Mouse (Mus musculus) kidney, postnatal 4 days (tissue): ENCODE data around the gene Slc4a1.
"Not testable (repeated sequence)": the region's sequence is repeated elsewhere in the genome, so short reads cannot be mapped to it uniquely, and the experiment has no call there.

ENCODE experiments used
- DNase-seq, 2 experiments: peaks; one replicate each; pipeline ENCODE4 v3.0.0; 2021; ENCODE audit warnings: mixed read lengths in 2 of 2

Slc4a1 gene

DNA sequence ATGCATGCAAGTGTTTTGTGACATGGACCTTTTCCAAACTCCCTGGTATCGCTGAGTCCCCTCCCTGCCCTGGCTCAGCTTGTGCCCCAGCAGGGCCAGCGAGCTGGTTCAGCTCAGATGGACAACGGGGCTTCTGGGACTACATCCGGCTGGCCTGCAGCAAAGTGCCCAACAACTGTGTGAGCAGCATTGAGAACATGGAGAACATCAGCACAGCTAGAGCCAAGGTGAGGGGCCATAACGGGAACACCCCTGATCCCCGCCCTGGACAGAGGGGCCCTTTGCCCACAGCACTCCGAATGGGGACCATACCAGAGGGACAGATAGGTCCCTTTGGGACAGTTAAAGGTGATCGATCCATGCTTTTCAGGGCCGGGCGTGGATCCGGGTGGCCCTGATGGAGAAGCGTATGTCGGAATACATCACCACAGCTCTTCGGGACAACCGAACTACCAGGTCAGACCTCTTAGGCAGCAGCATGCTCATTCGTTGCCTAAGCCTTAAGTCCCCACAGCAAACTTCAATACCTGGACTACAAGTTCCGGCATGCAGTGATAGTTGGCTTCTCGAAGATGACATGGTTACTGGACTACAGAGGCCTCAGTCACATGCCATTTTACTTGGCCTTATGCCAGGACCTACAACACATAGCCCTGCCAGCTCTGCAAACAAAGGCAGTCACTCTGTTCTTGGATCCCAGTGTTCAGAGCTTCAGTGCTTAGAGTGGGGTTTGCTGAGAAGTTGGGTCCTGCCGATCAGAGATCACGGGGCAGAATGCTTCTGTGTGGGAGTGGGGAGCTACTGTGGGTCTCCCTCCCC, 32.2 kb upstream of the Slc4a1 start:
- DNase-seq: peak in 1 of 2 experiments; percentile 39

DNA sequence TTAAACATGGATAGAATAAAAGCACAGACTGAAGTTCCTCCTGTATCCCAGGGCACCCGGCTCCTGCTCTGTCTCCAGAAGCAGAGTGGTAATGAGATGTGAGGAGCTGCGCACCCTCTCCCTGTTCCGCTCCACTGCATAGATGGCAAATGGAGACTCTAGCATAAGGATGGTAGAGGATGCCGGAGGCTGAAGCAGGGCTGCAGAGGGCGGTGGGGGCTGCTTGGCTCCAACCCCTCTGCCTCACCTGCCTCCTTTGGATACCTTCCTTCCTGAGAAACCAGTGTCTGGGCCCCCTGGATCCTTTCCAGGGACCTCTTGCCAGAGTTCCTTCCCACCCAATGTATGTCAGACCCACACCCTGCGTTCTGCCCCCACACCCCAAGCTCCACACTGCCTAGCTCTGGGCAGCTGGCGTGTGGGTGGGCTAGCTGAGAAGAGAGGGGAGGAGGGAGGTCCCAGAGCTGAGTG, 30.7 kb upstream of the Slc4a1 start:
- no peak for DNase-seq

DNA sequence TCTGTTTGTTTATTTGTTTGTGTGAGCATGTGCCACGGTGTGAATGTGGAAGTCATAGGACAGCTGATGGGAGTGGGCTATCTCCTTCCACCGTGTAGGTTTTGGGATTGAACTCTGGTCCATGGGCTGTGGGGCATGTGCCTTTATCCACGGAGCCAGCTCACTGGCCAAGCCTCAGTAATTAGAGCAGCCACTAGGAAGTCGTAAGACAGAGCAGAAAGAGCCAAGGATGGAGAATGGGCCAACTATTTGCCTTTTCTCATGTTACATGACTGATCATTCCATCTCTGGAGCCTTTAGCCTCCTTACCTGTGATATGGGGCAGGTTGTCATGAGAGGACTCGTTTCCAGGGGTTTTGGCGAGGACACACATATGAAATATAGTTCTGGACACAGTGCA, 30.3 kb upstream of the Slc4a1 start:
- no peak for DNase-seq

DNA sequence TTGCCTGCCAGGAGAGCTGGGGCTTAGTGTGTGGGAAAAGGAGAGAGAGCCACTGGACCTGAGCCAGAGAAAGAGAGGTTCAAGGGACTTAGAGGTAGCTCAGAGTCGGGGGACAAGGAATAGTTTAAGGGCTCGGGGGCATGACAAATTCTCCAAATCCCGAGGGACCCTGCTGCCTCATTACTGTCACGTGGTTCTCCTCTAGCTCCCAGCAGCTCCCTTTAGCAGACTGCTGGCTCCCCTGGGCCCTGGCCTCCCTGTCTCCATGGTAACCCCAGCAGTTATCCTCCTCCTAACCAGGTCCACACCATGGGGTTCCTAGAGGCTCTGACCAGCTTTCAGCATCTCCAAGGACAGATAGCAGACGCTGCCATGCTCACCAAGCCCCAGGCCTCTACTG, 29.2 kb upstream of the Slc4a1 start:
- DNase-seq: no peak

DNA sequence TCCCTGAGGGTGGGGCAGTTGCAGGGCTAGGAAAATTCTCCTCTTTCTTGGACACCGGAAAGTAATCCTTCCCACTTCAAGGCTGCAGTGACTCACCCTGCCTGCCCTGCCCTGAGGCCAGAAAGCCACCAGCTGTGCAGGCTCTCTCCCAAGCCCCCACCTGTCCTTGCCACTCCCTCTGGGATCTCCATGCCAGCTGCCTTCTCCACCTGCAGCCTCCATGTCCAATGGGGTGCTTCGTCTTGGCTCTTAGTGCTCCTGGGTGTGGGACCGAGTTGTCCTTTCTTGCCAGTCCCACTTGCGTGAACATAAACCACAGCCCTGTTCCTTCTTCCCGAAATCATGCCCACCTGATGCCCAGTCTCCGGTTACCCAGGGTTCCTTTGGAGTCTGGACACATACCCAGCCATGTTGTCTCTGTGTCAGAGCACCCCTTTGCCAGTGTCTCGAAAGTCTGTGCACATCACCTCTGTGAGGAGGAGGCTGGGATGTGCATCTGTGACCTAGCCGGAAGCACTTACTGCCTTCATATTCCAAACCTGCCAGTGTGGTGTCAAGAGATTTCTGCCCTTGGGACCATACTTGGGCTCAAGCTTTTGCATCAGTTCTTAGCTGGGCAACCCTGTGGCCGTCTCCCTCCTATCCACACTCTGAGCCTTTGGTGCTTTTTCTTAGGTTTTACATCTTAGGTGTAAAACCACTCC, 28.6 kb upstream of the Slc4a1 start:
- DNase-seq: no peak

DNA sequence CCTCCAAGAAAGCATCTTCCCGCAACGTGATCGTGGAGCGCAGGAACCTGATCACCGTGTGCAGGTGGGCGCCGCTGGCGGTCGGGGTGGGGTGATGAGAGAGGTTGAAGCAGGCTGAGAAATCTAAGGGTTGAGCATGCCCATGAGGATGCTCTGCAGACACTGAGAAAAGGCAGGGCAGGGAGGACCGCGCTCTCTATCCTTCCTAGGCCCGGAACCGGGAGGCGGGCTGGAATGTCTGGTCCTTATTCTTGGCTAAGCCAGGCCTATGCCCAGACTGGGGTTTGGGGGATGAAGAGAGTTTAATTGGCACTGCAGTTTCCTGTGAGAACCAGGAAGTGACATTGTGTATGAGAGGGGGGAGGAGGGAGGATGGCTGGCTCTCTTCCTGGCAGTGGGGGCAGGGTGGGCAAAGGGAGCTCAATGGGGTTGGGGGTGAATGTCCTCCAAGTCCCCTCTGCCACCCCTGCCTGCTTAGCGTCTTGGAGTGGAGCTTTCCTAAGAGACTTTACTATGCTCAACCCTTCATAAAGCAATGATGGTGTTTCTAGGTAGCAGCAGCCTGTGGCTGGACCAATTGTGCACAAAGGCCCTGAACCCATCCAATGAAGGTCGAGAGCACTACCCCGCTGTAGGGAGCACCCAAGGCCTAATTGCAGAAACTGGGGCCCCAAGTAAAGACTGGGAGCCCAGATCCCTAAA, 27.9 kb upstream of the Slc4a1 start:
- DNase-seq: no peak

DNA sequence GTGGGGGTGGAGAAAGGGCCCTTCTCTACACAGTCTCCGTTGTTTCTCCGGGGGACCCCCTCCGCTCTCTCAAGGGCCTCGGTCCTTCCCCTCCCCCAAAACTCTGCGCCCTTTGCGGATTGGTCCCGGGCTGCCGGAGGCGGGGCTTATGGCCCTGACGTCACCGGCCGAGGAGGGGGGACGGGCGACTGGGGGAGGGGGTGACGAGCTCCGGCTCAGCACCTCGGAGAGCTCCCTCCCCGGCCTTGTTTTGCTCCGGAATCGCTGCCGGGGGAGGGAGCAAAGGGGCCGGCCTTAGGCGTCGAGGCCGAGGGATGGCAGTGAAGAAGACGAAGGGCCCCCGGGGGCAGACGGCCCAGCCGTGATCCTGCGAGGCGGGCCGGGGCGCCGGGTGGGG, 27.2 kb upstream of the Slc4a1 start, which contains the start of gene Rundc3a:
Rundc3a (plus strand) TSS at position 166 of the 397 bp plus-strand sequence.
- DNase-seq: peak; percentile 95

DNA sequence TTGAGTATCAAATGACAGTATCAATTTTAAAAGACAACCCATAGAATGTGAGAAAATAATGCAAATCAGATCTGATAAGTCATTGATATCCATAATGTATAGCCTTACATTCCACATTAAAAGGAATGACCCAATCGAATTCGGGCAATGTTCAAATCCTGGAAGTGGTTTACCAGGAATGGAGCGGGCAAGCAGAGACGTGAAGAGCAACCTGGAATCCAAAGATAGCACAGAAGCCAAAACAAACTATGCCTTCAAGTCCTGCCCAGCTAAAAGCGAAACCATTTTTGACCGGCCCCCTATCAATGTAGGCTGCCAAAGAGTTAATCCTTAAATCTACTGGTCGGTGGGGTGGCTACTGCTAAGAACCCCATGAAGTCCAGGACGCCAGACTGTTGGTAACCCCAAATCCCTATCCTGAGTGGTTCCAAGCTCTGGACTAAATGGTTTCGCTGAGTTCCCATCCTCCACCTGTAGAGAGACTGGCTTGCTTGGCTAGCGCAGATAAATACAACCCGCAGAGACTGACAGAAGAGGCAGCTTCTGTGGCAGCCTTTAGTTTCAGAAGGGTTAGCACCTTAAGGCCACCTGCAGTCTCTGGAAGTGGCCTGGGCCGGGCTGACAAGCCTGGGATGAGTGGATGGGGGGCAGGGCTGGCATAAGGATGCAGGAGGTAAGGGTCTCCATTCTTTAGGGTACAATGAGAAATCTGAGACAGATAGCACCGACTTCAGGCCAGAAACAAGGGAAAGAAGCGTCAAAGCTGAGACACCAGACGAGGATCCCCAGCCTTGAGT, 26.6 kb upstream of the Slc4a1 start:
- no peak for DNase-seq

DNA sequence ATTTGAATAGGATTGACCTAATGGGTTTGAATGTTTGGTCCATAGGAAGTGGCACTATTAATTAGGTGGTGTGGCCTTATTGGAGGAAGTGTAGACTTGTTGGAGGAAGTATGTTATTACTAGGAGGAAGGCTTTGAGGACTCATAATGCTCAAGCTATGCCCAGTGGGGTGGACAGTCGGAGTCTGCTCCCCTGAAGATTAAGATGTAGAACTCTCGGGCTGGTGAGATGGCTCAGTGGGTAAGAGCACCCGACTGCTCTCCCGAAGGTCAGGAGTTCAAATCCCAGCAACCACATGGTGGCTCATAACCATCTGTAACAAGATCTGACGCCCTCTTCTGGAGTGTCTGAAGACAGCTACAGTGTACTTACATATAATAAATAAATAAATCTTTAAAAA, 23.4 kb upstream of the Slc4a1 start:
- DNase-seq: not testable (repeated sequence)

DNA sequence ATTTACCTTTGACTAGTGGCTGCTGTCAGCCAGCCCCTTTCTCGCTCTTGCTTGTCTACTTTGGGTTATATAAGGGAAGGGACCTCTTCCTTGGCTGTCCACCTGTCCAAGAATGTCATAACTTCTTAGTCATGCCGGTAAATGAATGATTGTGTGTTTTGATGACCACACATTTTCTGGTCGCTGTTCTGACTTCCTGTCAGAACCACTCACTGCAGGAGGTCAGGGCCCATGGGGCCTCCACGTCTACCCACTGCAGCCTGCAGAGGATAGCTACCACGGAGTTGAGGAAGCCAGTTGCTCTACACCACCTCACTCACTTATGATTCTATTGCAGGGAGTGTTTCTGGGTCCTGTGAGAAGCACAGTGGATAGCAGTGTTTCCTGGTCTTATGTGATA, 20.1 kb upstream of the Slc4a1 start:
- no peak for DNase-seq

DNA sequence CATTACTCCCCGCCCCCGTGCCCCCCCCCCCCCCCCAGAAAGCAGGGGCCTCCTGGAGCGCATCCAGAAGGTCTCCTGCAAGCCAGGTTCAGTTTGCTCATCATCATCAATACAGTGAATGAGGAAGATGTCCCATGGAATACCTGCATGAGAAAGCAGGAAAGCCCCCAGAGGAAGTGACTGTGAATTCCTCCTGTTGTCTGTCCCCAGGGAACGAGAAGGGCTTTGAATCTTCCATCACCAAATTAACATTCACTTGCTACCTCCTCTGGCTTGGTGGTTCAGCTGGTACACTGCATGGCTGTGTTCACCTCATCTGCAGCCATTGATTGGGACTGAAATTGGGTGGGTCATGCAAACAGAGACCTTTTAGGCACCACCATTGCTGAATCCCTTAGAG, 19.1 kb upstream of the Slc4a1 start:
- DNase-seq: no peak

DNA sequence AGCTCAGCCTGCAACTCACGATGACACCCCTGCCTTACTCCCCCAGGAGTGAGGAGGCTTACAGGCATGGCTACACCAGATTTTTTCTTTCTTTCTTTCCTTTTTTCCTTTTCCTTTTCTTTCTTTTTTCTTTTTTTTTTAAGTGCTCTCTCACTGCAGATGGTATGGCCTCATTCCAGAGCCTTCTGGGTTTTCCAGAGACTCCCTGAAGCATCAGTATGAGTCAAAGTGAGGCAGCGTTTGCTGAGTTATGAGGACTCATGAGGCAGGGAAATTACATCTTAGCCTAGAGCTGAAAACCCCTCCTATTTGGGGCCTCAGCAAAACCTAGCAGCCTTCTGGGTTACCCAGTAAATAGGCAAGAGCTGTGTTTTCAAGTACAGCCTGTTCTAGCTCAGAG, 18.4 kb upstream of the Slc4a1 start:
- DNase-seq: no peak

DNA sequence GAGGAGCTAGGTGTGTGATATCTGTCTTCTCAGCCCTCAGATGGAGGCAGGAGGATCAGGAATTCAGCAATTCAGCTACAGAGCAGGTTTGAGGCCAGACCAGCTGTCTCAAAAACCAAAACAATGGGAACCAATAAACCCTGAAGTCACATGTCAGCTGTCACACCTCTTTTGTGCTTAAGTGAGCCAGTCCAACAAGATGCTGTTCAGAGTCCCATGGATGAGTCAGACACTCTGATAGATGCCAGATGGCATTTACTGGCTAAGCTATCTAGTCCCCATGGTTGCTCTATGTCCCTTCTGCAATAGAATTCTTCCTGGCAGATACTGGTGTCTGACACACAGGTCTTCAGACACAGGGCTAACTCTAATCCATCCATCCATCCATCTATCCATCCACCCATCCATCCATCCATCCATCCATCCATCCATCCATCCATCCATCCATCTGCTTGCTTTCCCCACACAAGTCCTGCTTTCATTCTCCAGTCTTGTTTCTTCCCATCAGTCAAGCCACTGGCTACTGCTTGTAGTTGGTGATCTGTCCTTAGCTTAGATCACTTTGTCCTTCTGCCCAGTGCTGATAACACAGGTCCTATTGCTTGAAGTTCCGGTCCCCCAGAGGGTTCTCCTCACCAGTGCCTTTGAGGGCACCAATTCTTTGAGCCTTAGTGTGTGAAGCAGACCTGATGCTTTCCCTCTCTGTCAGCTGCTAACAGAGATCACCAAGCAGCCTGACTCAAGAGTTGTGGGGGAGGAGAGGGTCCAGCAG, 17.5 kb upstream of the Slc4a1 start:
- no peak for DNase-seq

DNA sequence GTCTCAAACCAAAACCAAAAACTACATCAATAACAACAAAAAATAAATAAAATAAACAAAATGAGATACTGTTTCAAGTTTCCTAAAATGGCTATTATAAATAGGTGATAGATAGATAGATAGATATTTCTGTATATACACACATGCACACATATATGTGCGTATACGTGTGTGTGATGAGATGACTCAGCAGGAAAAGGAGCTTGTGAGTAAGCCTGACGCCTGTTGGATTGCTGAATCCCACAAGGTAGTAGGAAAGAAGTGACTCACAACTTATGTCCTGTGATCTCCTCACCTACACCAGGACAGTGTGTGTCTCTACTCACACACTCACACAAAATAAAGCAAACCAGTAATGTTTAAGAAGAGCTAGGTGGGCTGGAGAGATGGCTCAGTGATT, 16.8 kb upstream of the Slc4a1 start:
- DNase-seq: no peak

DNA sequence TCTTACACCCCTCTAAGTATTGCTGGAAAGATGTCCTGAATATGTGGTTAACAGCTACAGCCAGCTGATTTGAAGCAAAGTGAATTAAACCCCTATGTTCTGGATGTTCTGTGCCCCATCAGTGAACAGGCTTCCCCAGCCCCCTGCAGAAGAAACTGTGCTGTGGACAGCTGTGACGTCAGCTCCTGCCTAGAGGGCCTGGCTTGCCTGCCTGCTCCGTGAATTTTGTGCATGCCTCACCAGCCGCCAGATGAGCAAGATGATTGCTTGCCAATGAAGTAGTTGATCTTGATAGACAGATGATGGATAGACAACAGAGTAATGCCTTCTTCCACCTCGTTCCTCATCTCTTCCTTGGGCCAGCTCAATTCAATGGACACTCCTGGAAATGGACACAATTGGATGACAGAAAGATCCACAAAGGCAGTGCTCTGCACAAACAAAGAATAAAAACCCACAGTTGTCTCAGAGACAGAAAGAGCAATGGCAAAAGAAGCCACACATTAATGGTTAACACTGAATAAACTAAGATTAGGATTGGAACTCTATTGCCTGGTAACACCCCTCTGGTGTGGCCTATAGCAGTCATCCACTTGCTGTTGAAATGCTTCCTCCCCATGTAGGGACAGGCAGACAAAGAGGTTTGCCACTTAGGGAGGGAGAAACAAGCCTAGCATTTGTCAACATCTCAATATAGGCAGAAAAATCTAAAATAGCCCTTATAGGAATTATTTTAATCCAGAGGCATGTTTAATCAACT, 15.5 kb upstream of the Slc4a1 start:
- no peak for DNase-seq

DNA sequence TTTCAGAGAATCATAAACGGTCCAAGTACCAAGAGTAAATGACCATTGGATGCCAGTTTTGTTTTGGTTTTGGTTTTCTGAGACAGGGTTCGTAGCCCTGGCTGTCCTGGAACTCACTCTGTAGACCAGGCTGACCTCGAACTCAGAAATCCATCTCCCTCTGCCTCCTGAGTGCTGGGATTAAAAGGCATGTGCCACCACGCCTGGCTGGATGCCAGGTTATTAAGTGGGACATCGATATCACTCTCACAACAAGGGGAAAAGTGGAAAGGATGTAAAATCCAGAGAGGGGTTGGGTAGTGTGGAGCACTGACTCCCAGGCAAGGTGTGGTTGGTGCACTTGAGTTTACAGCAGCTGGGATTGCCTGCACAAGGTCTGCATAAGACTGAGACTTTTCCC, 14.1 kb upstream of the Slc4a1 start:
- DNase-seq: no peak

DNA sequence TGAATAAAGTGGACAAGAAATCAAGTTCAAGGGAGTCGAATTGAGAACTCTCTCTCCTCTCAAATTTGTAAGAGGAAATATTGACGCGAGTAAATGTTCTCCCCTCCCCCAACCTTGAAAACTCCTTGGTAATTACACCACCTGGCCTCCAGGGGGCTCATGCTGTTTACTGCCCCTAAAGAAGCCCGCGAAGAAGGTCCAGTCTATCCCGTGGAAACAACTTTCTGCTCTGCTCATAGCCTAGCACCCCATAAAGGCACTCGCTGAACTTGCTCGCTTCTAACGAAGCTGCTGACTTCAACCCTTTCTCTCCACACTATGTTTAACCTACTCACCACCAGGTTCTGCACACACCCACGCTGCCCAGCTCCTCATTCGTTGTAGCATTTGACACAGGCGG, 11.2 kb upstream of the Slc4a1 start:
- DNase-seq: no peak

DNA sequence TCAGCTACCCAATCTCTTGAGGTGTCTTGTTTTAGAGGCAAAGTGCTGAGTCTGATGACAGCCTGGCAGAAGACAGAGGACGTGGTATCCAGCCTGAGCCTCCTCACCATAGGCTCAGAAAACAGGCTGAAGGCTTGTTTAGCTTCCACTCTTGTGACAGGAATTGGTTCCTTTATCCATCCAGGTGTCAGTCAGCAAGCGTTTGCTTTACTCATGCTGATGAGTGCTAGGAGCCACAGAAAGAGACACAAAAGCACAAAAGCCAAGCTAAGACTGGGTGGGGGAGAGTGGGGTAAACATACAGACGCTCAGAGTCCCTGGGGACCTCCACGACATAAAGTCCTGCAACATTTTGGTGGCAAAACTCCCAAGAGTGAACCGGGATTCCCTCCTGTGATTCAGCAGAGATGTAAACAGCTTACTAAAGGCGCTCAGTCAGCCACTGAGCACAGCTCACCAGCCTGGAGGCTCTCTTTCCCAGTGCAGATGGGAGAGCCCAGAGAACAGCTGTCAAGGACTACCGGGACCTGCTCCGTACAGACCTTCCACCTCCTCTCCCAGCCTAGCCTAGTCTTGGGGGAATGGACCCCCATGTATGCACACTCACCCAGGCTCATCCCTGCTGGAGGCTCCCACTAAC, 10.3 kb upstream of the Slc4a1 start:
- no peak for DNase-seq

DNA sequence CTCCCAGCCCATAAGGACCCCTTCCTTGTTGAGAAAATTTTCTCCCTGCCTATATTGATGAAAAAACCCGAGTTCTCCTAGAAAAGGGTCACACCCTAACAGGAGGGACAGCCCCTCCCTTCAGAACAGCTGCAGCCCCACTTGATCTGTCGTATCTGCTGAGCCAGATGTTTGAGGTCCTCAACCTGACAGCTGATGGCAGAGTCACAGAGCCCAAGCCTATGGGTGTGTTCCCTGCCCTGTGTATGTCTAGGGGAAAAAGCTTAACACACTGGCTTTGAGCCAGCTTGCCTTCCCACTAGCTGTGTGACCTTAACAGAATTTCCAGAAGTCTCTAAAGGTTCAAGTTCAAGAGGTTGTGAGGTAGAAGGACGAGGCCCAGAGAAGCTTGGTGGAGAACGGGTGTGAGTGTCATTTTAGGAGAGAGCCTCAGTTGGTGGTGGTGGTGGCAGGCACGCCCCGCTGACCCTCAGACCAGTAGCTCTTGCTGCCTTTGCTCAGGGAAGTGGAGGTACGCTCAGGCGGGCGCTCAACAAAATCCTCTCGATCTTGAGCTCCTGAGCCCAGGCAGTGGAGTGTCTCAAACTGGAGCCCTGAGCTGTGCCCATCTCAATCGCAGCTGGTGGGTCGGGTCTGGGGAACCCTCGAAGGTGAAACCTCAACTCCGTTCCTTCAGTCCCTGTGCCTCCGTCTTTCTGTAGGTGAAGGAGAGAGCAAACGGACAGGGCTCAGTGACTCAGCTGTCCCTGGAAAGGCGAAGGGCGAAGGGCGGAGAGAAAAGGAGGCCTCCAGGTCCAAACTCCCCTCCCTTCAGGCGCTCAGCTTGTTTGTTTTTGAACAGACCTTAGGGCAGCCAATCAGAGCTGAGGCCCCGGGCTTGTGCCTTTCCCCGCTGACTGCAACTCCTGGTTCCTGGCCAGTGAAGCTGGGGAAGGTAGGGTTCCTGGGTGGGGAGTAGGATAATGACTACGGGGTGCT, 9.5 kb upstream of the Slc4a1 start:
- peak; percentile 62 to 75 for DNase-seq
